Mouse (Mus musculus) embryonic facial prominence, embryonic 15.5 days (tissue): ENCODE results near the gene Pld2. TPM values are rescaled to one million over a fixed set of nuclear protein-coding genes. Genes with fewer than 3 reads are reported as not detected.
"Not testable (repeated sequence)": the region's sequence is repeated elsewhere in the genome, so short reads cannot be mapped to it uniquely, and the experiment has no call there.

Source experiments
- ATAC-seq: fragments of 200-750 bp; cut with Nextera tagmentation; 2 replicates; pipeline ENCODE4 v1.8.0; 2017; ENCODE audit warnings: low read depth, moderate TSS enrichment; ENCODE audit not compliant: insufficient number of reproducible peaks, low FRiP score, low TSS enrichment
- H3K27ac ChIP-seq: fragments of 300-500 bp; sonication (generic); replicated peaks from 2 replicates; pipeline ENCODE4 v1.5.1; 2015; ENCODE audit warnings: mild to moderate bottlenecking, inconsistent platforms
- H3K27me3 ChIP-seq: fragments of 300-500 bp; sonication (generic); 2 replicates; pipeline ENCODE4 v1.6.1; 2015; ENCODE audit warnings: inconsistent platforms
- H3K36me3 ChIP-seq: fragments of 300-500 bp; sonication (generic); 2 replicates; pipeline ENCODE4 v1.6.1; 2015; ENCODE audit warnings: mild to moderate bottlenecking, inconsistent platforms
- H3K4me1 ChIP-seq: fragments of 300-500 bp; sonication (generic); 2 replicates; pipeline ENCODE4 v1.6.1; 2015; ENCODE audit warnings: inconsistent platforms
- H3K4me2 ChIP-seq: fragments of 300-500 bp; sonication (generic); replicated peaks from 2 replicates; pipeline ENCODE4 v1.6.1; 2015; ENCODE audit warnings: mild to moderate bottlenecking, inconsistent platforms
- H3K4me3 ChIP-seq: fragments of 300-500 bp; sonication (generic); replicated peaks from 2 replicates; pipeline ENCODE4 v1.5.1; 2015; ENCODE audit warnings: mild to moderate bottlenecking, inconsistent platforms
- H3K9ac ChIP-seq: fragments of 300-500 bp; sonication (generic); 2 replicates; pipeline ENCODE4 v1.6.1; 2015; ENCODE audit warnings: inconsistent platforms
- H3K9me3 ChIP-seq: fragments of 300-500 bp; sonication (generic); replicated peaks from 2 replicates; pipeline ENCODE4 v1.6.1; 2016; ENCODE audit warnings: inconsistent platforms
- WGBS: fragments of 180-500 bp; shearing (Covaris S2); methylation state at CpG from one replicate; pipeline ENCODE4 v1.1.7; 2015; 5-methylcytosine and 5-hydroxymethylcytosine counted together
- polyA plus RNA-seq: library from polyadenylated mRNA; unstranded; fragments of >200 nt; fragmentation: Nextera tagmentation; extraction: Ambion mirVana; gene quantifications from 2 replicates; pipeline ENCODE4 v1.2.1, GENCODE M21; 2015

Pld2 gene
- polyA plus RNA-seq, 1 experiment from 2014 or later, result 13.2 TPM

DNA sequence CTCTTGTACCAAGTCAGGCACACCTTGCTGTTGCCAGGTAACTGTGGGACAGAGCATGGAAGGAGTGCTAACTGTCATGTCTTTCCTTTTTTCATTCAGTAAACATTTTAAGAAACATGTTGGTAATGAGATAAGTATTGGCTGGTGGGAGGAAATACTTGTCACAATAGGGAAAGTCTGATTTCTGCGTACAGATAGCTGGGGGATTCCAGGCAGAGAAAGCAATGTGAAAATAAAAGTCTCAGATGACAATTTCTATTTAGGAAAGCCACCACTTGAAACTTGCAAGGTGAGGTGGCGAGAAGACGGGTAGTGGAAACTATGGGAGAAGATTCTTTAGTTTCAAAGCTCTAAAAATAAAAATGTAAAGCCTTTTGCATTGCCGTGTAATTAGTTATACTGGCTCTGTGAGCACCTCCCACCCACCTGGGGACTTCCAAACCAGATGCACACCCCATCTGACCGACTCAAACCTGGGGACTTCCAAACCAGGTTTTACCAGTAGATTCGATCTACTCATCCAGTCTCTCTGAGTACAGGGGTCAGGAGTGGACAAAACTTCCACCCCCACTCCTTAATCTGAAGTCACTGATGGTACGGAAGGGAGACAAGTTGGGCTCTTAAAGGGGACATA lies 27.0 kb upstream of the Pld2 start:
- Histone ChIP-seq H3K9ac (no peak overlapping the region), H3K27me3 (peaks cover 6% of the 10 kb centered on the region; the same call in 1 of the 2 replicates), H3K9me3 (no peaks in the 10 kb centered on the region), H3K36me3 (no peaks in the 10 kb centered on the region), H3K4me3 (no peak overlapping the region), H3K27ac (no peak overlapping the region), H3K4me2 (no peak overlapping the region), H3K4me1 (peaks cover 7% of the 10 kb centered on the region; the same call in 1 of the 2 replicates)
- ATAC-seq, result no peak
- WGBS, result 59% methylated on average over 7 of the region's 7 CpGs

GRCm38 (mm10) chr11:70513520-70513919 lies 26.3 kb upstream of the Pld2 start:
- peaks cover 7% of the 10 kb centered on the region; the same call in 1 of the 2 replicates for H3K4me1 ChIP-seq
- H3K4me3 ChIP-seq, result no peak overlapping the region
- no peaks in the 10 kb centered on the region for H3K36me3 ChIP-seq
- peaks cover 6% of the 10 kb centered on the region; the same call in 1 of the 2 replicates for H3K27me3 ChIP-seq
- H3K4me2 ChIP-seq, result no peak overlapping the region
- no peak overlapping the region for H3K27ac ChIP-seq
- no peak for ATAC-seq
- no peaks in the 10 kb centered on the region for H3K9me3 ChIP-seq
- 51% methylated on average over 11 of the region's 11 CpGs for WGBS
- no peak overlapping the region for H3K9ac ChIP-seq

GRCm38 (mm10) chr11:70514288-70514687 lies 25.6 kb upstream of the Pld2 start, which contains the start of gene Vmo1:
TSS of gene Vmo1 (minus strand) at chr11:70514616.
- H3K9me3 ChIP-seq, result no peaks in the 10 kb centered on the region
- no peak within 1 kb of the TSS for H3K4me3 ChIP-seq
- H3K9ac ChIP-seq, result no peak within 1 kb of the TSS
- no peak for ATAC-seq
- H3K36me3 ChIP-seq, result no peaks in the 10 kb centered on the region
- 87% methylated on average over 7 of the region's 7 CpGs for WGBS
- no peak within 1 kb of the TSS for H3K27ac ChIP-seq
- H3K4me1 ChIP-seq, result peaks cover 8% of the 10 kb centered on the region
- H3K27me3 ChIP-seq, result peaks cover 6% of the 10 kb centered on the region; the same call in 1 of the 2 replicates
- no peak within 1 kb of the TSS for H3K4me2 ChIP-seq

GRCm38 (mm10) chr11:70516352-70516751 lies 23.5 kb upstream of the Pld2 start:
- Histone ChIP-seq H3K36me3 (no peaks in the 10 kb centered on the region), H3K9ac (no peak overlapping the region), H3K9me3 (no peaks in the 10 kb centered on the region), H3K4me1 (peaks cover 15% of the 10 kb centered on the region), H3K27ac (no peak overlapping the region), H3K27me3 (peaks cover 16% of the 10 kb centered on the region), H3K4me3 (no peak overlapping the region), H3K4me2 (no peak overlapping the region)
- ATAC-seq, result no peak
- 30% methylated on average over 2 of the region's 2 CpGs for WGBS

DNA sequence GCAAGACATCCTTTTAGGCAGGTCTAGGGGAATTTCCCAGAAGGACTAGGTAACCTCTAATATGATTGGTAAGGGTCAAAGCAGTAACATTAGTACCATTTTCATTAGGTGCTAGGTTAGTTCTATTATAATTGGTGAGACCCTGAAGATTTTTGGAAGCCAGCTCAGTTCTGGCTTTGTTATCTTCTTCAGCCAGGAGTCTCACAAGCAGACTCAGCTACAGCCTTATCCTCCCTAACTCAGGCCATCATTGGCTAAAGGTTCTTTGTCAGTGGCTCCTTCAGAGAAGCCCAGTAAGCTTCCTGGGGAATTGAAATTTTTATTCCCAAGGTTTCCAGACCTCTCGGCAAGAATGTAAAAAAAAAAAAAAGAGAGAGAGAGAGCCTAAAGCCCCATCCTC lies 21.4 kb upstream of the Pld2 start:
- Histone ChIP-seq H3K27ac (no peak overlapping the region), H3K4me3 (no peak overlapping the region), H3K4me2 (no peak overlapping the region), H3K4me1 (peaks cover 15% of the 10 kb centered on the region), H3K9me3 (no peaks in the 10 kb centered on the region), H3K36me3 (no peaks in the 10 kb centered on the region), H3K9ac (no peak overlapping the region), H3K27me3 (peaks cover 10% of the 10 kb centered on the region)
- WGBS, result 40% methylated on average over 1 of the region's 1 CpGs
- no peak for ATAC-seq

GRCm38 (mm10) chr11:70518923-70519322 lies 20.9 kb upstream of the Pld2 start, which contains the start of gene Gltpd2:
TSS of gene Gltpd2 (plus strand) at chr11:70519196.
- peak within 1 kb of the TSS; percentile 38 for H3K4me3 ChIP-seq
- H3K9me3 ChIP-seq, result no peaks in the 10 kb centered on the region
- no peaks in the 10 kb centered on the region for H3K36me3 ChIP-seq
- peaks cover 10% of the 10 kb centered on the region for H3K27me3 ChIP-seq
- H3K9ac ChIP-seq, result peak within 1 kb of the TSS; percentile 39
- no peak for ATAC-seq
- H3K27ac ChIP-seq, result peak within 1 kb of the TSS; percentile 58; the same call in 1 of the 2 replicates
- peak within 1 kb of the TSS; percentile 56 for H3K4me2 ChIP-seq
- WGBS, result 79% methylated on average over 10 of the region's 10 CpGs
- H3K4me1 ChIP-seq, result peaks cover 15% of the 10 kb centered on the region

DNA sequence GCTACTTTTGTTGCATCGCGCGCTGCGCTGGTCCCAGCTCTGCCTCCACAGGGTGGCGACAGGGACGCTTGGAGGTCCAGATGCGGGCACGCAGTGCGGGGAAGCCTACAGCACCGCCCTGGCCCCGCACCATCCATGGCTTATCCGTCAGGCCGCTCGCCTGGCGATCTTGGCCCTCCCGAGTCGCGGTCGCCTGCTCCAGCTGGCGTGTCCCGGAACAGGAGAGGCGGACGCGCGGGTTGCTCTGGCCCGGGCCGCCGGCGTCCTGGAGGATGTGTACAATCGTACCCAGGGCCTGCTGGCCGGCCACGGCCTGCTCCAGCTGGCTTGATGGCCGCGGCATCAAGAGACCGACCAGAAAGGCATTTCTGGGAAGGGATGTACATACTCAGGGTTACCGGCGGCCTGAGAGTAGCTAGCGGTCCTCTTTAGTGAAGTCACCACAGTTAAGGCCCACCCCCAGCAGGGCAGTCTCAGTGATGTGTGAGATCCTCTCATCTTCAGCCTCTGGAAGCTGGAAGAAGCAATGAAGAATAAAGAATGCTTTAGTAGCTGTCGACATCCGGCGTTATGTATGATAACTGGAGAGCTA lies 19.6 kb upstream of the Pld2 start:
- H3K9ac ChIP-seq, result peak overlapping the region; percentile 39
- H3K4me2 ChIP-seq, result peak overlapping the region; percentile 56
- peak; percentile 52; the same call in 1 of the 2 replicates for ATAC-seq
- H3K27me3 ChIP-seq, result peaks cover 10% of the 10 kb centered on the region
- H3K36me3 ChIP-seq, result no peaks in the 10 kb centered on the region
- H3K9me3 ChIP-seq, result no peaks in the 10 kb centered on the region
- peak overlapping the region; percentile 38 for H3K4me3 ChIP-seq
- 14% methylated on average over 41 of the region's 41 CpGs for WGBS
- peak overlapping the region; percentile 58 for H3K27ac ChIP-seq
- H3K4me1 ChIP-seq, result peaks cover 17% of the 10 kb centered on the region

- 86% methylated on average over 8 of the region's 8 CpGs for WGBS
- ATAC-seq, result not testable (repeated sequence)
Measured at GRCm38 (mm10) chr11:70523306-70523989, 16.4 kb upstream of the Pld2 start.

DNA sequence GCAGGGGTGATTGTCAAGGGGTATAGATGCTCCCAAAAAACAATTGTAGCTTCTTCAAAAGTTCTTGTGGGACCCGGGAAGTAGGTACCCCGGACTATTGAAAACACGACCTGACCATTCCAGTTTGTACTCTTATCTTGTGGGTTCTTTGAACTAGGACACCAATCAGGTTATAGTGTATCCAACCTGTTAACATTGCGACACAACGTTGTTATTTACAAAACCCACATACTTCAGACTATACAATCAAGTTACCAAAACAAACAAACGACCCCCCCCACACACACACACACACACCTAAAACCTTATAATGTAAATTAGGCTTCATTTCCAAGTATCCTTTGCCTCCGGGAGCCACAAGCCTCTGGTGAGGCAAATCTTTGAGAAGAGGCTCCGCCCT lies 15.1 kb upstream of the Pld2 start:
- WGBS, result 6% methylated on average over 8 of the region's 8 CpGs
- peak overlapping the region; percentile 76 for H3K4me3 ChIP-seq
- 0 out of 2 replicates have a peak, but pooled peaks have one; percentile 3 for ATAC-seq

More at GRCm38 (mm10) chr11:70523306-70523989, 16.4 kb upstream of the Pld2 start:
- not testable (repeated sequence) for H3K4me3 ChIP-seq, H3K9ac ChIP-seq, H3K27ac ChIP-seq, H3K4me2 ChIP-seq, H3K9me3 ChIP-seq, H3K27me3 ChIP-seq
- peaks cover 23% of the 10 kb centered on the region for H3K36me3 ChIP-seq
- H3K4me1 ChIP-seq, result peaks cover 27% of the 10 kb centered on the region

DNA sequence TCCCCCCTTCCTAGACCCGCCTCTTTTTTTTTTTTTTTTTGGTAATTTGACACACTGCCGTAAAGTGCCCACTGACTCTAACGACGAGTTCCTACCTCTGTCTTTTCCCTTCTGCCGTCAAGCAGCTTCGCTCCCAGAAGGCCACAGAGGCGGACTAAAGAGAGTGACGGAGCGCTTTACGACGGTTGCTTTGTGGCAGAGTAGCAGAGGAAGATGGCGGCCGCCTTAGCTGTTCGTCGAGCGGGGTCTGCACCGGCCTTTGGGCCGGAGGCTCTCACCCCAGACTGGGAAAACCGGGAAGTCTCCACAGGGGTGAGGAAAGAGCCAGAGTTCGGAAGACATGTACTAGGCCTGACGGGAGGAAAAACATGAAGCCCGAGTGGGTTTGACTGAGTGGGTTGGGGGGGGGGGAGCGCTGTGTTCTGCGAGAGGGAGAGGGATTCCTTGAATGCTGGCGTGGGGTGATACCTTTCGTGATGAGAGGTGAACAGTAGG lies 14.6 kb upstream of the Pld2 start, which contains the start of gene Psmb6:
Gene Psmb6, plus strand, starts transcription at position 184 of the 495 bp plus-strand sequence.
- H3K4me2 ChIP-seq, result peak within 1 kb of the TSS; percentile 69
- peak within 1 kb of the TSS; percentile 63 for H3K9ac ChIP-seq
- peaks cover 17% of the 10 kb centered on the region for H3K4me1 ChIP-seq
- H3K27ac ChIP-seq, result peak within 1 kb of the TSS; percentile 56; the same call in 1 of the 2 replicates
- H3K4me3 ChIP-seq, result peak within 1 kb of the TSS; percentile 76
- WGBS, result 0% methylated on average over 26 of the region's 26 CpGs
- peaks cover 36% of the 10 kb centered on the region for H3K36me3 ChIP-seq
- H3K9me3 ChIP-seq, result no peaks in the 10 kb centered on the region
- peak; percentile 94 for ATAC-seq
- peaks cover under 1% of the 10 kb centered on the region for H3K27me3 ChIP-seq

More for the DNA sequence above, 15.1 kb upstream of the Pld2 start:
- Histone ChIP-seq H3K36me3 (peaks cover 36% of the 10 kb centered on the region), H3K4me1 (peaks cover 21% of the 10 kb centered on the region), H3K4me2 (peak overlapping the region; percentile 69), H3K9ac (no peak overlapping the region), H3K27me3 (peaks cover 5% of the 10 kb centered on the region), H3K9me3 (no peaks in the 10 kb centered on the region), H3K27ac (no peak overlapping the region)

- Histone ChIP-seq H3K4me2 (peak overlapping the region; percentile 69), H3K9me3 (no peaks in the 10 kb centered on the region), H3K27ac (no peak overlapping the region), H3K4me3 (peak overlapping the region; percentile 76), H3K4me1 (peaks cover 12% of the 10 kb centered on the region), H3K27me3 (no peaks in the 10 kb centered on the region), H3K9ac (peak overlapping the region; percentile 63), H3K36me3 (peaks cover 36% of the 10 kb centered on the region)
- WGBS, result under 1% methylated on average over 12 of the region's 12 CpGs
- ATAC-seq, result no peak
Measured at GRCm38 (mm10) chr11:70525726-70526125, 14.1 kb upstream of the Pld2 start.
